Mouse (Mus musculus): ENCODE results near the gene Ilk.
A peak's percentile ranks its signal among the peaks of the same experiment; 100 is the strongest.

Gene Ilk

GRCm38 (mm10) chr7:105743926-105744590, 7.7 kb downstream of the Ilk start, which contains the start of gene Taf10:
TSS of gene Taf10 (minus strand) at chr7:105744361.
- peak; percentile 94 for DNase-seq

- DNase-seq = no peak
Measured at GRCm38 (mm10) chr7:105747776-105748175, 11.4 kb downstream of the Ilk start.

- peak; percentile 95 for DNase-seq
Measured at GRCm38 (mm10) chr7:105751491-105752433, 15.4 kb downstream of the Ilk start, which contains the start of gene Tpp1. TSS of gene Tpp1 (minus strand) at chr7:105752235.

DNA sequence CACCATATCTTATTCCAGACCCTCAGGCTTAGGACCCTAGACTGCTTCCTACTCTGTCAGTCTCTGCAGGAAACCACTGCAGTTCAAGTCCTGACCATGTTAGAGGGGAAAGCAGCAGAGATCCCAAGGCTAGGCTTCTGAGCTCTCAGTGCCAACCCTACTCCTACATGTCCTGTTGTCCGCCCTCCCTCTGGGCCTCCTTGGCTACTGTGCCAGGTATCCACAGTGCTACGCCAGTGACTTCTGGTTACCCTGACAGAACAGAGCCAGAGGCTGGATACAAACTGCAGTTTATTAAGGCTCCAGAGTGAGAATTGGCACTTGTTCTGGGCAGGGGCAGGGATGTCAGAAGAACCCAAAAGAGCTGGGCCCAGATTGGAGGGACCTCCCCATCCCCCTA, 16.3 kb downstream of the Ilk start:
- no peak for DNase-seq

GRCm38 (mm10) chr7:105753281-105753680, 16.9 kb downstream of the Ilk start:
- DNase-seq = no peak

GRCm38 (mm10) chr7:105761813-105762484, 25.6 kb downstream of the Ilk start:
- DNase-seq = no peak

- DNase-seq = no peak
Measured at GRCm38 (mm10) chr7:105762517-105763270, 26.3 kb downstream of the Ilk start.

DNA sequence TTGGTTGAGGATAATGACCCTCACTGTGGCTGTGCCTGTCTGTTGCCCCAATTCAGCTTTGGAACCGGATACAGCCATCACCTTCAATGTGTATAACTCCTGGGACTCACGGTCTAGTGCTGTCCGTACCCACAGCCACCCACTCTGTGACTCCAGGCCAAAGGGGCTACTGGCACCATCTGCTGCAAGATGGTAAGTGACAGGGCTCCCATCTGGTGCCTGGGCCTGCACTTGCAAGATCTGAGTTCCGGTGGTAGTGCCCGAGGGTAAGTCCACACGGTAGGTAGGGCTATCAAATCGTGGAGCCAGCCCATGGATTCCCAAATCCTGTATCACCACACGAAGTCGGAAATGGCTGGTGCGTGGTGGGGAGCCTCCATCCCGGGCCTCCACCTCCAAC, 27.9 kb downstream of the Ilk start:
- DNase-seq = no peak

GRCm38 (mm10) chr7:105767729-105768165, 31.4 kb downstream of the Ilk start:
- DNase-seq = no peak

DNA sequence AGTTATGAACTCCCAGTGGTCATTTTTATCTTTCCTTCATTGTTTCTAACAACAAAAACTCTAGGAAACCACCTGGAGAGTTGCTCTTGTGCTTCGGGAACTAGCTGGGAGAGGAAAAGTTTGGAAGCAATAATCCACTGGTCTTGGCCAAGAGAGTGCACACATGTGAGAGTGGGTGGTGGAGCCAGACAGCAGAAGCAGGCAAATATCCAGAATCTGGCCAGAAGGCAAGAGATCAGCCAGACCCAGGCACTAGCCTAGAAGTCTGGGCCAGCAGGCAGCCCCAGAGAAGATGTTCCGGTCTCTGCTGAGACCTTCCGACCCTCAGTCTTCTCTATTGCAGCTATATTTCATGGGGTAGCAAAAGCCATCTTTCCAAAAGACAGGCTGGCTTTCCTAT, 33.6 kb downstream of the Ilk start:
- DNase-seq = no peak

- DNase-seq = no peak
Measured at GRCm38 (mm10) chr7:105772331-105772730, 35.9 kb downstream of the Ilk start.

DNA sequence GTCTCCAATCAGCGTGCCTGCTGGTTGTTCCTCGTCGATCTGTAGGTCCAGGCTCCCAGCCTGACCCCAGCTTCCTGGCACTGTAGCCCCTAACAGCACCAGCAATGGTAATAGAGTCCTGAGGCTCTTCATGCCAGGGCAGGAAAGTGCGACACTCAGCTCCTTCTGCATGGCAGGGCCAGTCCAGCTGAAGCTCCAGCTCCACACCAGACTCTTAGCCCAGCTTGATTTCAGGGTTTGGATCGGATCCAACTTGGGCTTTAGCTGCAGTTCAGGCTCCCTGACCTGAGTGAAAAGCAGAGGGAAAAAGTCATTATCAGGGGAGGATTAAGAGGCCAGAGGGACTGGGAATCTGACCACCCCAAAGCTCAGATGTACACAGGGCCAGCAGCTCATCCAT, 36.6 kb downstream of the Ilk start:
- DNase-seq = peak; percentile 34

GRCm38 (mm10) chr7:105774661-105775060, 38.3 kb downstream of the Ilk start:
- DNase-seq = peak; percentile 65

- DNase-seq = no peak
Measured at GRCm38 (mm10) chr7:105776026-105776425, 39.6 kb downstream of the Ilk start.

GRCm38 (mm10) chr7:105777316-105777715, 40.9 kb downstream of the Ilk start:
- no peak for DNase-seq

GRCm38 (mm10) chr7:105777797-105778552, 41.6 kb downstream of the Ilk start:
- DNase-seq = peak; percentile 41

DNA sequence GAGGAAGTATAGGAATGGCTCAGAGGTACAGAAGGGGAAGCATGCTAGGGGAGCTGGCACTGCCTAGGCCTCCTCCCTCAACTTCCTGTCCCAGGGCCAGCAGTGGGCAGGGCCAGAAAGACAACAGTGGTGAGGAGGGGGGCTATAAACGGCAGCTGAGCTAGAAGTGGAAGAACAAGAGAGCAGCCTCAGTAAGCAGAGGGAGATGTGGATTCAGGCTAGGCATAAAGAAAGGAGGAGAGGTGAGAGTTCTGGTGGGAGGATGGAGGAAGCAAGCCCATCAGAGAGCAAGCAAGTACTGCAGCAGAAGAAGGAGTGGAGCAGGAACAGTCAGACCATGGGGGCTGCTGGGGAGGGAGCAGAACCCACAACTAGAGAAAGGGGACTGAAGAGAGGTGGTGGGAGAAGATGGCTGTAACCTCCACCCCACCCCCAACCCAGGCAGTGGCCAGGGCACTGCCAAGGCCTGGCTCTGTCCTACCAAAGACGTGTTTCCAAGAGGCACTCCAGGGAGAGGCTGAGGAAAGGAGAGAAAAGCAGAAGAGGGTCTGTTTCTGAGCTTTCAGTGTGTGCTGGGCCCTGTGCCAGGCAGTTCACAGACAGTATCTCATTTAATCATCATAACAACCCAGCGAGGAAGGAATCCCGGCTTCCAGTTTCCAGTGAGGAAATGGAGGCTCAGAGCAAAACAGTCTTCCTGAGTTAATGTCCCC, 42.3 kb downstream of the Ilk start:
- DNase-seq = peak; percentile 39

GRCm38 (mm10) chr7:105783861-105784260, 47.5 kb downstream of the Ilk start:
- DNase-seq = no peak

GRCm38 (mm10) chr7:105784556-105784955, 48.2 kb downstream of the Ilk start:
- no peak for DNase-seq

- peak; percentile 70 for DNase-seq
Measured at GRCm38 (mm10) chr7:105786506-105787284, 50.3 kb downstream of the Ilk start.

Data from retina, postnatal 1 day (tissue).